Mouse (Mus musculus) MEL (cell line): Measurements from ENCODE around the gene Soat2.
A peak's percentile ranks its signal among the peaks of the same experiment; 100 is the strongest.

Experiments used
- BHLHE40 ChIP-seq: IDR thresholded peaks from 2 replicates; pipeline ENCODE4 v1.6.1; 2012; ENCODE audit warnings: low read depth, mild to moderate bottlenecking, inconsistent platforms, low read length, improper control_type of control experiment, borderline replicate concordance
- CTCF ChIP-seq, 3 experiments: IDR thresholded peaks in 2 of 3; conservative IDR thresholded peaks in 1 of 3; 2 replicates each; pipeline ENCODE4 v1.5.1; 2011 to 2012; ENCODE audit warnings: low read length in 3 of 3, low read depth in 2 of 3, mild to moderate bottlenecking in 2 of 3, improper control_type of control experiment in 1 of 3, inconsistent platforms in 1 of 3, mixed read lengths in 1 of 3, moderate library complexity in 1 of 3; ENCODE audit not compliant: control insufficient read depth in 1 of 3, insufficient read depth in 1 of 3, poor library complexity in 1 of 3, severe bottlenecking in 1 of 3
- GATA1 ChIP-seq: IDR thresholded peaks from 2 replicates; pipeline ENCODE4 v1.6.1; 2011; ENCODE audit warnings: low read depth, low read length, improper control_type of control experiment
- HCFC1 ChIP-seq: IDR thresholded peaks from 2 replicates; pipeline ENCODE4 v1.6.1; 2012; ENCODE audit warnings: low read depth, mild to moderate bottlenecking, inconsistent platforms, low read length, improper control_type of control experiment, moderate library complexity
- MAFK ChIP-seq: IDR thresholded peaks from 2 replicates; pipeline ENCODE4 v1.6.1; 2011; ENCODE audit warnings: low read depth, mild to moderate bottlenecking, low read length, improper control_type of control experiment, borderline replicate concordance
- MAX ChIP-seq: IDR thresholded peaks from 2 replicates; pipeline ENCODE4 v1.6.1; 2011; ENCODE audit warnings: low read length, improper control_type of control experiment
- MXI1 ChIP-seq: IDR thresholded peaks from 2 replicates; pipeline ENCODE4 v1.6.1; 2011; ENCODE audit warnings: mild to moderate bottlenecking, low read depth, low read length, improper control_type of control experiment
- NRF1 ChIP-seq: IDR thresholded peaks from 2 replicates; pipeline ENCODE4 v1.6.1; 2014; ENCODE audit warnings: low read depth, mild to moderate bottlenecking, inconsistent platforms, low read length, improper control_type of control experiment, moderate library complexity; ENCODE audit not compliant: poor library complexity, insufficient read depth, severe bottlenecking
- POLR2A ChIP-seq, 2 experiments: IDR thresholded peaks; 2 replicates each; pipeline ENCODE4 v1.6.1; 2011 to 2012; ENCODE audit warnings: low read length in 2 of 2, mild to moderate bottlenecking in 2 of 2, control low read depth in 1 of 2, improper control_type of control experiment in 1 of 2, low read depth in 1 of 2, moderate library complexity in 1 of 2; ENCODE audit not compliant: control insufficient read depth in 1 of 2, insufficient read depth in 1 of 2, poor library complexity in 1 of 2
- POLR2AphosphoS2 ChIP-seq: IDR thresholded peaks from 2 replicates; pipeline ENCODE4 v1.6.1; 2011; ENCODE audit warnings: low read length, improper control_type of control experiment
- USF1 ChIP-seq: IDR thresholded peaks from 2 replicates; pipeline ENCODE4 v1.6.1; 2014; ENCODE audit warnings: low read depth, mild to moderate bottlenecking, inconsistent platforms, low read length, improper control_type of control experiment, moderate library complexity

DNA sequence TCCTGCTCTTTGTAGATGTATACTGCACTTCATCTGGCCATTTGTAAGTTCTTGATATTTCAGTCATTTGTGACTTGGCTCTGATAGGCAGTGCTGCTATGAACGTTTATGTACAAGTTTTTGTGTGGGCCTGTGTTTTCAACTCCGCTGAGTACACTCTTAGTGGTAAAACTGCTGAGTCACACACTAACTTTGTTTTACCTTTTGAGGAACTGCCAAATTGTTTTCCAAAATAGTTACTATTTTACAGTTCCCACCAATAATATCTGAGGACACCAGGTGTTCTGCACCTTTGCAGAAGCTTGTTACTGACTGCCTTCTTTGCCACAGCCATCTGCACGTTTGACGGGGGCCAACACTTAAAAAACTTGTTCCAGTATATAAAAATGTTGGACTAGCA, 44.1 kb downstream of the Soat2 start:
- no peak for TF ChIP-seq BHLHE40
- no peak for TF ChIP-seq POLR2A (IDR thresholded peaks at IDR 0.05; ENCODE audit: control insufficient read depth in 1 of 2, insufficient read depth in 1 of 2, low read depth in 1 of 2, low read length in 2 of 2, poor library complexity in 1 of 2)
- peak; percentile 83 for TF ChIP-seq MAFK
- TF ChIP-seq MXI1, result no peak
- TF ChIP-seq CTCF (IDR thresholded peaks at IDR 0.05 in 2 of 3, conservative IDR thresholded peaks at IDR 0.05 in 1 of 3; ENCODE audit: control insufficient read depth in 1 of 3, insufficient read depth in 1 of 3, low read depth in 2 of 3, low read length in 3 of 3, poor library complexity in 1 of 3, severe bottlenecking in 1 of 3), result no peak
- no peak for TF ChIP-seq NRF1
- no peak for TF ChIP-seq GATA1
- TF ChIP-seq USF1, result no peak
- TF ChIP-seq POLR2AphosphoS2, result no peak
- TF ChIP-seq MAX, result no peak
- no peak for TF ChIP-seq HCFC1
